Mouse (Mus musculus): Measurements from ENCODE around the gene Hnrnpab. TPM values are rescaled to one million over a fixed set of nuclear protein-coding genes. Genes with fewer than 3 reads are reported as not detected.

The Hnrnpab gene
- polyA plus RNA-seq, 1 experiment from 2014 or later: 520 TPM

GRCm38 (mm10) chr11:51593849-51594248 is 12.8 kb downstream of the Hnrnpab start:
- ATAC-seq (no peak), DNase-seq (ENCODE audit: low read depth, low spot score) (no peak)
- no peak for TF ChIP-seq CTCF (IDR thresholded peaks at IDR 0.05)
- in situ Hi-C loops (cut with MboI; ENCODE audit: low pct_unique_long_range_greater_than_20kb): no loop called here
- no peaks in the 10 kb centered on the region for H3K27me3 ChIP-seq
- CTCF ChIA-PET: interaction anchor here (0.7 kb wide), 1 partner anchor 9 kb away, joined by 3 read pairs; no protein-coding TSS in a partner anchor
- POLR2A ChIA-PET: interaction anchor here (1.0 kb wide), 1 partner anchor 12 kb away, joined by 4 read pairs; no protein-coding TSS in a partner anchor

GRCm38 (mm10) chr11:51593368-51593767 is 13.3 kb downstream of the Hnrnpab start:
- in situ Hi-C loops (cut with MboI; ENCODE audit: low pct_unique_long_range_greater_than_20kb): no loop called here
- CTCF ChIA-PET: interaction anchor here (0.7 kb wide), 1 partner anchor 8 kb away, joined by 3 read pairs; no protein-coding TSS in a partner anchor
- H3K27me3 ChIP-seq: no peaks in the 10 kb centered on the region
- POLR2A ChIA-PET: interaction anchor here (1.0 kb wide), 1 partner anchor 12 kb away, joined by 4 read pairs; no protein-coding TSS in a partner anchor
- DNase-seq (ENCODE audit: low read depth, low spot score) (no peak), ATAC-seq (no peak)
- no peak for TF ChIP-seq CTCF (IDR thresholded peaks at IDR 0.05)

- in situ Hi-C loops (cut with MboI; ENCODE audit: low pct_unique_long_range_greater_than_20kb): no loop called here
Measured at GRCm38 (mm10) chr11:51591915-51592314, 14.7 kb downstream of the Hnrnpab start.

GRCm38 (mm10) chr11:51591168-51591567 is 15.5 kb downstream of the Hnrnpab start:
- no peaks in the 10 kb centered on the region for H3K27me3 ChIP-seq
- ATAC-seq (no peak), DNase-seq (ENCODE audit: low read depth, low spot score) (no peak)
- no peak for TF ChIP-seq CTCF (IDR thresholded peaks at IDR 0.05)
- POLR2A ChIA-PET: no interaction called here
- in situ Hi-C loops (cut with MboI; ENCODE audit: low pct_unique_long_range_greater_than_20kb): no loop called here
- CTCF ChIA-PET: no interaction called here

More at GRCm38 (mm10) chr11:51591915-51592314, 14.7 kb downstream of the Hnrnpab start:
- no peak for TF ChIP-seq CTCF (IDR thresholded peaks at IDR 0.05)
- ChIA-PET CTCF (no interaction called here), POLR2A (no interaction called here)
- no peaks in the 10 kb centered on the region for H3K27me3 ChIP-seq
- no peak for ATAC-seq
- no peak for DNase-seq (ENCODE audit: low read depth, low spot score)

GRCm38 (mm10) chr11:51590002-51590401 is 16.6 kb downstream of the Hnrnpab start:
- no peaks in the 10 kb centered on the region for H3K27me3 ChIP-seq
- ChIA-PET POLR2A (interaction anchor here (0.6 kb wide), 1 partner anchor 12 kb away, joined by 3 read pairs; no protein-coding TSS in a partner anchor), CTCF (interaction anchor here (1.3 kb wide), 1 partner anchor 50 kb away, joined by 5 read pairs; no protein-coding TSS in a partner anchor)
- no peak for ATAC-seq
- no peak for TF ChIP-seq CTCF (IDR thresholded peaks at IDR 0.05)
- DNase-seq (ENCODE audit: low read depth, low spot score): no peak
- in situ Hi-C loops (cut with MboI; ENCODE audit: low pct_unique_long_range_greater_than_20kb): no loop called here

DNA sequence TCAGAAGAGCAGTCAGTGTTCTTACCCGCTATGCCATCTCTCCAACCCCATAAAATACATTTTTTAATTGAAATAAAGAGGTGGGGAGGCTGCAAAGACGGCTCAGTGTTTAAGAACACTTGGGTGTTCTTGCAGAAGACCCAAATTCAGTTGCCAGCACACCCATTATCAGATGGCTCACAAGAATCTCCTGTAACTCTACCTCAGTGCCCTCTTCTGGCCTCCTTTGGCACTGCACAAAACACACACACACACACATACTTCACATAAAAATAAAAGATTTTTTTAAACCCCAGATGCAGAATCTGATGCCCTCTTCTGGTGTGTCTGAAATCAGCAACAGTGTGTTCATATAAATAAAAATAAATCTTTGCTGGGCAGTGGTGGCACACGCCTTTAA is 17.8 kb downstream of the Hnrnpab start:
- ChIA-PET CTCF (no interaction called here), POLR2A (no interaction called here)
- no peak for TF ChIP-seq CTCF (IDR thresholded peaks at IDR 0.05)
- in situ Hi-C loops (cut with MboI; ENCODE audit: low pct_unique_long_range_greater_than_20kb): no loop called here
- no peaks in the 10 kb centered on the region for H3K27me3 ChIP-seq
- no peak for DNase-seq (ENCODE audit: low read depth, low spot score)
- ATAC-seq: no peak

- H3K27me3 ChIP-seq: no peaks in the 10 kb centered on the region
- TF ChIP-seq CTCF (IDR thresholded peaks at IDR 0.05): no peak
- no peak for ATAC-seq
- in situ Hi-C loops (cut with MboI; ENCODE audit: low pct_unique_long_range_greater_than_20kb): no loop called here
- ChIA-PET CTCF (interaction anchor here (0.7 to 8.0 kb wide), 6 partner anchors 10 to 45 kb away, joined by 3 to 72 read pairs (median 4); no protein-coding TSS in a partner anchor), POLR2A (interaction anchor here (1.2 kb wide), 1 partner anchor 20 kb away, joined by 5 read pairs; the partner anchor contains the start of gene Hnrnpab)
- DNase-seq (ENCODE audit: low read depth, low spot score): no peak
Measured at GRCm38 (mm10) chr11:51587059-51587458, 19.6 kb downstream of the Hnrnpab start.

DNA sequence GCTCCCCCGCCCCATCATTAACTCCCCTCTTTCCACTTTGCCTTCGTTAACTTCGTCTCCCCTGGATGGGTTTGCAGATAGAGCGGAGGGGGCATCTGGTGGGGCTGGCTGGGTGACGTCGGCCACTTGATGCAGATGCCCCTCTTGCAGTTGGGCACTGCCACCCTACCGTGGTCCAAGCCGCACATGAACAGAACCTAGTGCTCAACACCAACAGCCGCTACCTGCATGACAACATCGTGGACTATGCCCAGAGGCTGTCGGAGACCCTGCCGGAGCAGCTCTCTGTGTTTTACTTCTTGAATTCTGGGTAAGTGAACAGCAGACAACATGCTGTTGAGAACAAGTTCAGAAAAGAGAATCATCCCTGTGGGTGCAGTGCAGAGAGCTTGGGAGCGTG is 20.2 kb downstream of the Hnrnpab start:
- H3K27me3 ChIP-seq: no peaks in the 10 kb centered on the region
- ATAC-seq: no peak
- TF ChIP-seq CTCF (IDR thresholded peaks at IDR 0.05): no peak
- DNase-seq (ENCODE audit: low read depth, low spot score): no peak
- CTCF ChIA-PET: interaction anchor here (0.8 to 8.0 kb wide), 4 partner anchors 11 to 45 kb away, joined by 3 to 72 read pairs (median 4); no protein-coding TSS in a partner anchor
- in situ Hi-C loops (cut with MboI; ENCODE audit: low pct_unique_long_range_greater_than_20kb): no loop called here
- POLR2A ChIA-PET: interaction anchor here (0.6 to 0.9 kb wide), 2 partner anchors 16 to 667 kb away, joined by 3 read pairs; no protein-coding TSS in a partner anchor

DNA sequence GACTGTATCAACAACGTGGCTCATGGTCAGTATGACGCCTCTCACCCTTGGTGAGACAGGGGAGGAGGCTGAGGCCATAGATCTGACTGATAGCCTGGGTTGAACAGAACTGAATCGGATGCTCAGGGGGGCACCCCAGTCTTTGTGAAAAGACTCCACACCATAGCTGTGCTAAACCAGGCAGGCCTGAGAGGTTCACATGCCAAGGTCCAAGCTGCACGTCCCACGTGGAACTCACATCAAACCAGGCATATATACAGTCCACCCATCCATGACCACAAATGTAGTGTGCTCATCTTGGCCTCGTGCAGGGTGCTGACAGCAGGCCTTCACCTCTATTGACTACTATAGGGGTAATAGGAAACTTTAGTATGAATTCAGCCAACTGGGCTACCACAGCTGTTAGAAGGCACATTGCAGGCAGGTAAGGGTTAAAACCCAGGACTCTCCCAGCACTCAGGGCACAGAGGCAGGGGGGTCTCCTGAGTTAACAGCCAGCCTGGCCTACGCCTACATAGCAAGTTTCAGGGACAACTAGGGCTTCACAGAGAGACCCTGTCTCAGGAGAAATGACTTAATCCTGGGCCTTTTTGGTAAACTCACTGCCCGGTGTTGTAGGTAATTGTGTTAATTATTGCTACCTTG is 20.9 kb downstream of the Hnrnpab start:
- no peak for ATAC-seq

GRCm38 (mm10) chr11:51584431-51585248 is 22.0 kb downstream of the Hnrnpab start, which contains the start of gene Phykpl:
Phykpl (plus strand) TSS chr11:51584757.
- no peak for TF ChIP-seq CTCF (IDR thresholded peaks at IDR 0.05)
- ATAC-seq: peak; percentile 80
- ChIA-PET CTCF (interaction anchor here (0.8 to 8.0 kb wide), 8 partner anchors 9 to 51 kb away, joined by 3 to 72 read pairs (median 4); no protein-coding TSS in a partner anchor), POLR2A (interaction anchor here (0.6 to 1.3 kb wide), 5 partner anchors 16 to 130 kb away, joined by 3 to 6 read pairs (median 4); partner anchors contain the start of gene Hnrnpab)
- in situ Hi-C loops (cut with MboI; ENCODE audit: low pct_unique_long_range_greater_than_20kb): loop anchor here (5.0 kb wide), 1 partner anchor 42 kb away; no protein-coding TSS in a partner anchor
- peak; percentile 73 for DNase-seq (ENCODE audit: low read depth, low spot score)
- H3K27me3 ChIP-seq: no peaks in the 10 kb centered on the region

More for the DNA sequence above, 20.9 kb downstream of the Hnrnpab start:
- TF ChIP-seq CTCF (IDR thresholded peaks at IDR 0.05): no peak
- no peak for DNase-seq (ENCODE audit: low read depth, low spot score)
- H3K27me3 ChIP-seq: no peaks in the 10 kb centered on the region
- ChIA-PET CTCF (interaction anchor here (0.8 to 8.0 kb wide), 5 partner anchors 8 to 44 kb away, joined by 3 to 72 read pairs (median 5); no protein-coding TSS in a partner anchor), POLR2A (interaction anchor here (0.9 to 1.3 kb wide), 3 partner anchors 15 to 17 kb away, joined by 3 to 6 read pairs (median 3); no protein-coding TSS in a partner anchor)
- in situ Hi-C loops (cut with MboI; ENCODE audit: low pct_unique_long_range_greater_than_20kb): no loop called here

Data from Patski (cell line).